Mouse (Mus musculus) CD4-positive helper T cell, adult 2 months (primary cell): ENCODE data around the gene Olfr984.

ENCODE experiments used
- DNase-seq: peaks from one replicate; pipeline ENCODE4 v3.0.0-alpha.2; 2012; ENCODE audit warnings: low read depth, missing footprints, low spot score

The Olfr984 gene

DNA sequence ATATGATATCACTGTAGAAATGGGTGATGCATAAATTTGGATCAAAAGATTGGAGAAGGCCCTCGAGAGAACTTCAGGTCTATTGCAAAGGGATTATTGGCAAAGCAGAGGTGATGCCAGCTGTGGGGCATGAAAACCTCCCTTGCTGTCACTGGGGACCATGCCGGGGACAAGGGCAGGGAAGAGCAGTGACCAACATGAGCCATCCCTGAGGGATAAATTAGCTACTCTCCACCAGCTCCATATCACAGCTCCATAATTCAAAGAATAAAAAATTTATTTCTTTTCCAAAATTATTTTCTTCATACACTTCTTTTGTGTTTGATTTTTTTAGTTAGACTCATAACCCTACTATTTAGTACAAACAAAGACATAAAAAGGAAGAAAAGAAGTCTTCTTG, at the start of gene Olfr984:
Gene Olfr984, minus strand, starts transcription at position 101 of the 400 bp plus-strand sequence.
- no peak for DNase-seq

DNA sequence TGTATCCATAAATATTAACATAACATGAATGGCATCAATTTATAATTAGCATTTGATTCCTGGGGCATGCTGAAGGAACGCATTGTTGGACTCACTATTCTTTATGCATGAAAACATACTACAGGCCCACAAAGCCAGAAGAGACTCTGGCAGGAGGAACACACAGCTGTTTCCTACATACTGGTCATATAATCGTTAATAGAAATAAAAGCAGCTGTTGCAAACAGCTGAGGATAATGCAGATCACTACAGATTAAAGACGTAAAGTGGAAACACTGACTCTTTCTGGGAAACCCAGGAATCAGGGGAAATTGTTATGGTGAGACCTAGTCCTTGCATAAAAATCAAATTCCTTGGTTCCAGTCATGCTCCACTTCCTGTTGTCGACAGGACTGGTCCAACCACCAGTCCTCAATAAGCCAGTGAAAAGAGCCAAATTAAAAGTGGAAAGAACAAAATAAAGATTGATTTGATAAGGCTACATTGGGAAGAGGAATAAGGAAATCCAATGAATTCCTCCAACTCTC, 41.2 kb upstream of the Olfr984 start:
- DNase-seq: no peak

DNA sequence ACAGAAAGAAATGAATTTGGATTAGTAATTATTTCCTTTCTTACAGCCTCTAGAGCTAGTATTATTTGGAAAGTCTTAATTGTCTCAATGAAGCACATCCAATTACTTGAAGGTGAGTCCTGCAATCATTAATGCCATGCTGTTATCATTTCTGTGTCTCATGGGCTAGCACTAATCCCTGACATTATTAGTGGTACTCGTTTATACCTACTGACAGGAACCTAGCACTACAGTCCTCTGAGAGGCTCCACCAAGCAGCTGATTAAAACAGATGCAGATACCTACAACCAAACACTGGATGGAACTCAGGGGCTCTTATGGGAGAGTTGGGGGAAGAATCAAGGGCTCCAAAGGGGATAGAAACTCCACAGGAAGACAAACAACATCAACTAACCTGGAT, 27.5 kb upstream of the Olfr984 start:
- DNase-seq: no peak

DNA sequence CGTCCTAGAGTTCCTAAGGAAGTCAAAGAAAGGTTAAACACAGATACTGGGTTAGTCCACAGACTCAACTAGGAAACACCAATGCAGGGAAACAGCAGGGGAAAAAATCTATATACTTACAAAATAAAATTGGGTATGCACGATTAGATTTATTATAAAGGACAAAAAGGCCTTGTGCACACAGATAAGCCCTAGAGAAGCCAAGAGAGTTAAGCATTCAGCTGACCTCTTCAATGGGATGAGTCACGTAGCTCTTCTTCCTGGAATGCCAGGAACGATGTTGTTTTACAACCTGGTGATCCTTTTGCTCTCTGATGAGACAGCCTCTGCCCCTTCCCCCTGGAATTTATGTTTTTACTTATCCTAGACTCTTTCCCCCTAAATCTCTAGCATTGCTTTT, 25.5 kb upstream of the Olfr984 start:
- no peak for DNase-seq

DNA sequence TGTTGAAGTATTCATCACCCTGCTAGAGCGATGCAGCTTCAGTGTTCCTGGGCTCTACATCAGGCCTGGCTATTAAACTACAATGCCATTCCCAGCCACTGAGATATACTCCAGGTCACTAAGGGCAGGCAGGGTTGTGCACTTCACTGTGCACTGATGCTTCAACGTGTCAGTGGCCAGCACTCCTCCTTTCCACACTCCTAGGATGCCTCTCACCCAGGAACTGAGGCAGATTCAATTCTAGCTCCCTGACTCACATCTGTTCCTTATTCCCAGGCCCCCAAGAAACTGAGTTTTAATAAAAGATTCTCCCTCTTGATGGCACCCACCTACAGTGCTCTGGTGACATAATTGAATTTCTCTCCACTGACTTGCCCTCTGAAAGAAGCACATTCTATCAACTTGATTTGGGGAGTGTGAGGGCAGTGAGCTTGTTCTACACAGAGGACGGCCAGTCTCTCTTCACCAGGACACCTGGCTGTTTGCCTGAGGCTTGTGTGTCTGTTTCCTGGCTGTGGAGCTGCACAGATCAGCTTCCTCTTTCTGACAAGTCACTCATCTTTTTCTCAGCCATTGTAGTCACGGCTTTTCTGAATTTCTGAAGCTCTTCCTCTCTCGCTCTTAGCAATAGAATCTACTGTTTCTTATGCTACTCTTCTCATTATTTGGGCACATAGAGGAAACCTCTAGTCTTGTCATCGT, 23.1 kb upstream of the Olfr984 start:
- no peak for DNase-seq

DNA sequence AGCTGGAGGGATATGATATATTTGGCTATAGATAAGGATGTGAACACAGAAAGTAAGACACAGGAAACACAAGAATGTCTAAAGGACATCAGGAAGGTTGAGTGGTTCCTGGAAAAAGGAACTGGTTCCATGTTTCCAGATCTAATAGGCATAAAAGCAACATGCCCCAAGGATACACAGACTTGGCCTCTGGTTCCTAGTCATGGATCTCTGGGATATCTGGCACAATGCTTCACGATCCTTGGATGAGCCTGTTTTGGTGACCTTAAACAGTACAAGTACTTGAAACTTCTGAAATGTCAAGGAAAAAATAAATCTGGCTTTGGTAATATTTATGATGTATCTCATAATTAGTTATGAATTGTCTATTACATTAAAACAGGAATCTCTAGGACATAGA, 16.6 kb upstream of the Olfr984 start:
- DNase-seq: no peak

DNA sequence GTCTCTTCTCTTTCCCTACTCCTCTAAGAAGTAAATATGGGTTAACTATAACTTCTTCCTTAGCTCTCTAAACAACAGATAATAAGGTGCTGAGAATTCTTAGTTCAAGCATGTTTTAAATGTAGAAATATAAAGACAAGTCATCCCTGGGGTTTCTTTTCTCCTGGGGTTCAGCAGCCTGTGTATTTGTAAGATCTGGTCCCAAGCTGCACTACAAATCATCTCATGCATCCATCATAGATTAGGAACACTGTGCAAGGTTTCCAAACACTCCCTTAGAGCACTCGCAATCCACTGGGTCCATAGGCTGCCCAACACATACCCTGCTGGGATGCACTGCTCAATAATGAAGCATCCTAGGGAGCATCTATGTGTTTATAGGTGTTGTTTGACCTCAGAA, 16.1 kb upstream of the Olfr984 start, which contains the start of gene Olfr985:
Gene Olfr985, minus strand, starts transcription at position 101 of the 400 bp plus-strand sequence.
- DNase-seq: no peak

DNA sequence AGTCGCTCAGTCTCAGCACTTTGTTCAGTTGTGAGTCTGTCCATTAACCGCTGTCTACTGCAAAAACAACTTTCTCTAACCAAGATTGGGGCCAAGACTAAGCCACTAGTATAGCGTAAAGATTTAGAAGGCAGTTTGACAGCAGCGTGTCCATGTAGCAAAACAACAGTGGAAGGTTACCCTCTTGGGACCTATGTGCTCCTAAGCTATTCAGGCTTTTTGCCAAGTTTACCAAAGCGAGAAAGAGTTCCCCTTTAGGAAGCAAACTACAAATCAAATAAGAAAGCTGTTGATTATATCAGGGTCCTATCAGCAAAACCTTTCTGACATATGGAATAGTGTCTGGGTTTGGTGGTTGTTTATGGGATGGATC, 3.3 kb upstream of the Olfr984 start:
- DNase-seq: no peak

DNA sequence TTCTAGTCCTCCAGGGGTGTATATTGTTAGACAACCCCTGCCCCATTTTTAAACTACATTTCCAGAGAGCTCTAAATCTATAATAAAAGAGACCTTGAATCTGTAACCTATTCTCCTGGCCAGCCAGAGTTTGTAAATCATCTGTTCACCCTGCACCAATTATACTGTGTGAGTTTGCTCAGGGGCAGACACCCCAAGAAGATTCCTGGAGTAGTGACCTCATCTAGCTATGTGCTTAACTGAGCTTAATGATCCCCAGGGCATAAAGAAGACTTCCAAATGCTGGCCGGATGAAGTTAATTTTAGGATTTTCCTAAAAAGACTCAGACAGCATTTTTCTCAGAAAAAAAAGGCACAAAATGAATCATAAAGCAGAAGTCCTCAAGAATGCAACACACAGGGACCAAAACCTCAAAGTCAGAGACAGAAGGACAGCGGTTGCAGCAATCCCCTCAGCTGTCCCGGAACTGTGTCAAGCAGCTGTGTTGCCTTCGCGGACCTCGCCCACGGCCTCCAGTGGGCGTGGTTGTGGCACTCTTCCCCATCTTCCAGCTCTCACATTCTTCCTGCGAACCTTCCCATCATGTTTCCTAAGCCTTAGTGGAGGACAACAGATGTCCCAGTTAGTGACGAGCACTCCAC, 2.8 kb upstream of the Olfr984 start:
- DNase-seq: no peak

DNA sequence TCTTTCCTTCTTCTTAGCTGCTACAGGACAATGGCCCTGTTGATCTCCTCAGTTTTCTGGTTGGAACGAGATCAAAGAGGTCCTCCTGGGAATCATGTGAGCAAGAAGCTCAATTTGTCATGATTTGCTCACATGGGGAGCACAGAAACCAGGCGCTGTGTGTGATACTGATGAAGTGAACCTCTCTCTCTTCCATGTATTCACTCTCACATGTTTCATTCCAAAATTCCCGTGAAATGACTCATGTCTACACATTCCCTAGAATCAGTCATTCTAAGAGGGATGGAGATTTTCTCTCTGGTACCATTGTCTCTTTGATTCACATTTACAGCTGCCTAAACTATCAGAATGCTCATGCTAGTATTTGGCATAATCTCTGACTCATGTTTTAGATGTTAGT, 19.2 kb downstream of the Olfr984 start:
- no peak for DNase-seq

DNA sequence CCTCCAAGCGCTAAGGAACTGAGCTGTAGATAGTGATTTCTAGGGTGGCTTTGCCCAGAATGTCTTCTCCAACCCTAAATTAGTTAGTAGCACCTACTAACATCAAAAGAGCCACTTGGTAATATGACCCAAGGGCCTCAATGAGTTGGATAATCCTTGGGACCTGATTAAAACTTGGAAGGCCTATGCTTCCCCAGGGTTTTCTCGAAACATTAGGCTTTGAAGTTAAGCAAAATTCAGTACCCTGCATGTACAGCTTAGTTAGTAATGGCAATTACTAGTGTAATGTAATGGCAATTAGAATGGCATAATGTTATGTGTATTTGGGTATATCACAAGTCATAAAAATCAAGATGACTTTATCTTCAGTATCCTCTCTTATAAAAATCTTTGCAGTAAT, 20.5 kb downstream of the Olfr984 start, which contains the start of gene Olfr983:
Gene Olfr983, minus strand, starts transcription at position 101 of the 400 bp plus-strand sequence.
- no peak for DNase-seq

DNA sequence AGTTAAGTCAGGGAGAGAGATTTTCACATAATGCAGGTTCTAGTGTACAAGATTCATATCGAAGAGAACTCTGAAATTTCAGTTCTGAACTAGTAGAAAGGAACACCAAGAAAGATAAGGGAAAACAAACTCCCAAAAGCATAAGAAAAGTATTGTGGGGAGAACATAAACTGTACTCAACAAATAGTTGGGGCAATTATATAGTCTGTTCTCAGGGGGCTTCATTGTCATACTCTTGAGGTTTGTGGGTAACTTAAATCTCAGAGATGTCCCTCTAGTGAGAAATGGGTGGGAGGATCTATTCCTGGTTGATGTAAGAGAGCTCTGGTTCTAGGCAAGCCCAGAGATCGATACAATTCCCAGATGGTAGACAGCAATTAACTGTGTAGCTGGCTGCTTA, 40.5 kb downstream of the Olfr984 start, which contains the start of gene Olfr982:
Gene Olfr982, plus strand, starts transcription at position 301 of the 400 bp plus-strand sequence.
- no peak for DNase-seq

DNA sequence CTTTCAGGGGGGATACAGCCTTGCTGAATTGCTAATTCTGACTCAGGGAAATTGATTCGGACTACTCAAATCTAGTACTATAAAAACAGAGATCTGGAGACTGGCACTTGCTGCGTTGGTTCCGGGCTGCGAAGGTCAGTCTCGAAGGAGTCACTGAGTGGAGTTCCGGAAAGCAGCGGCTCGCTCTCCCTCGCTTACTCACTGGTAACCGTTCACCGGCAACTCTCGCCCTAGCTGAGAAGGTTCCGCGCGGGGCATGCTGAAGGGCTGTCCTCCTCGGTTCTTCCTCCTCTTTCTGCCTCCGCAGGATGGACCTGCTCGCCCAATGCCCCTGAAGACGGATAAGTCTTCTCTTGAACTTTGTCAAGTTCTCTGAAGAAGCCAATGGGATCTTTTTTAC, 63.9 kb downstream of the Olfr984 start:
- DNase-seq: no peak
